Mouse (Mus musculus) kidney, adult 2 months (tissue): Measurements from ENCODE around the gene Nolc1.

Source experiments
- CTCF ChIP-seq: fragments of 200-500 bp; conservative IDR thresholded peaks from 2 replicates; pipeline ENCODE4 v1.5.1; 2011; ENCODE audit warnings: low read depth, mild to moderate bottlenecking, control low read depth, low read length, moderate library complexity, mixed read lengths; ENCODE audit not compliant: insufficient read depth, insufficient read length
- POLR2A ChIP-seq: fragments of 200-500 bp; IDR thresholded peaks from one replicate; pipeline ENCODE4 v1.6.1; 2011; ENCODE audit warnings: low read depth, low read length, control low read depth

DNA sequence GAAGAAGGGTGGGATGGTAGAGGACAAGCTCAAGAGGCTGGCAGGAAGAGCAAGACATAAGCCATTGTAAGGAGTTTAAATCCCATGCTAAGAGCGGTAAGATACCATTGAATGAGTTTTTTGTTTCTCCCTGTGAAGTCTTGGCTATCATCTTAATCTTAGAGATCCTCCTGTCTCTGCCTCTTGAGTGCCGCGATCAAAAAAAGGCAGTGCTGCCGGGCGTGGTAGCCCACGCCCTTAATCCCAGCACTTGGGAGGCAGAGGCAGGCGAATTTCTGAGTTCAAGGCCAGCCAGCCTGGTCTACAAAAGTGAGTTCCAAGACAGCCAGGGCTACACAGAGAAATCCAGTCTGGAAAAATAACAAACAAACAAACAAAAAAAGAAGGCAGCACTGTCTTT, 17.2 kb upstream of the Nolc1 start:
- TF ChIP-seq CTCF (no peak), POLR2A (no peak)
